Mouse (Mus musculus) 416B (cell line): ENCODE measurements at regions not wholly inside any gene's neighbourhood (a gene's known extent, or its start where the extent isn't known, plus 50 kb on each side); places are given as distances from the start of the nearest gene placed in this dataset.
A peak's percentile ranks its signal among the peaks of the same experiment; 100 is the strongest.
"Not testable (repeated sequence)": the region's sequence is repeated elsewhere in the genome, so short reads cannot be mapped to it uniquely, and the experiment has no call there.

ENCODE experiments used
- DNase-seq: peaks from one replicate; pipeline ENCODE4 v3.0.0; 2011; ENCODE audit warnings: low read depth

DNA sequence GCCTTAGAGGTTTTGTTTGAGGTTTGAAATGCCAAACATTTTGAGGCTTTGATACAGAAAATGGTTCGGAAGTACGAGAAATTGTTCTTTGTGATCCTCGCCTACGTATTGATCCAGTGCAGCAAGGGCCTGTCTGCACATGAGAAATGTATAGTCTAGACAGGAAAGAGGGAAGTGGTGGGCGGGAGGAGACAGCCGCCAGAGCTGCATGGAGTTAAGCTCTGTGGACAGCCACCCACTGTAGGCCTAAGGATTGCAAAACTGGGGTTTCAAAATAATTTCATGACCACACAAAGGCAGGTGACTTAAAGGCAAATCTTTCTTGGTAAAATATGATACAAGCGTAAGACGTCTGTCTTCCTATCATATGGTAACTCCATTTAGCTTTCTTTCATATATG is 178.4 kb downstream of the Csl start:
- peak; percentile 83 for DNase-seq

DNA sequence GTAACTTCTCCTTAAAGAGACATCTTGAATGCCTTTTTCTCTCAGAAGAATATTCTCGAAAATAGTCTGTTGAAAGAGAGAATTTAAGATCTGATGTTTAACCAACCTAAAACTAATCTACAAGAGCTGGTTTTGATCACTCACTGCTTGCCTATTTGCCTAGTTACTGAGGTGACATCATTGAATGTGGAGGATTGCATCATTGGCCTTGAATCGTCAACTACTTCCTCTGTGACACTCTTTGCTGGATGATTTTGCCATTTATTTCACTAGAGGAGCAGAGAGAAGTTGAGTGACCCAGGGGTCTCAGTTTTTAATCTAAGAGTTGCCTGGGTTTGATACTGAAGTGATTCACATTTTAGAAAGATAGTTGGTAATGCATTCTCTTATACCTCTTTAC is 174.6 kb downstream of the Csl start:
- DNase-seq, result peak; percentile 61

DNA sequence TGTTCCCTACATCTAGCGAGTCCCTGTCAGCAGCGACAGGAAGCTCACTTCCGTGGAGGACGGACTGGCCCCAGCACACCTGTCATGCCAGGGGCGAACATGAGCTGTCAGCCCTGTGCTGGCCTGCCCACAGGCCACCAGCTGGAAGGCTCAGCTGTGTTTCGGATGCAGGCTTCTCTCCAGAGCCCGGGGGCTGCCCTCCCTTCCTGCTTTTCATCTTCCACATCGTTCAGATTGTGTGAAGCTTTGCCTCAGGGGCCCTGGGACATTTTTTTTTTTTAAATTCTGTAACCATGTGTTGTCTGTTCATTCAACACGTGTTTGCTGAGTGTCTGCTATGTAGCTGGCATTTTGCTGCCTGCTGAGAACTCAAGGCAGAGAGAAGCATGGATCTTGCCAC is 167.2 kb downstream of the Csl start:
- DNase-seq, result peak; percentile 47

DNA sequence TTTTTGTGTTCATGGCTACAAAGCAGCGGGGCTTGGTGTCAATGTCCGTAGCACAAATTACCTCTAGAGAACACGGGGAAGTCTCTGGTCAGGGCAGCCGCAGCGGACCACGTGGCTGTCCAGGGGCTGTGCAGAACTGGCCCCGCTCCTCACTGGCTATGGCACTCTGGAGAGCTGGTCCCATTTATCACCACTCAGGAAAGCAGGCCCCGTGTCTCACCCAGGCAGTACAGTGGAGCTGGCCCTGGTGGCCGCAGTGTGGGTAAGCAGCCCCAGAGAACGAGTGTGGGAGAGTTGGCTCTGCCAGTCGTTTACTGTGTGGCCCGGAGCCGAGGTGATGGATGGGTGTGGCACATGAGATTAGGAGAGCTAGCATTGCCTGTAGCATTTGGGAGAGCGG is 163.8 kb downstream of the Csl start:
- no peak for DNase-seq

DNA sequence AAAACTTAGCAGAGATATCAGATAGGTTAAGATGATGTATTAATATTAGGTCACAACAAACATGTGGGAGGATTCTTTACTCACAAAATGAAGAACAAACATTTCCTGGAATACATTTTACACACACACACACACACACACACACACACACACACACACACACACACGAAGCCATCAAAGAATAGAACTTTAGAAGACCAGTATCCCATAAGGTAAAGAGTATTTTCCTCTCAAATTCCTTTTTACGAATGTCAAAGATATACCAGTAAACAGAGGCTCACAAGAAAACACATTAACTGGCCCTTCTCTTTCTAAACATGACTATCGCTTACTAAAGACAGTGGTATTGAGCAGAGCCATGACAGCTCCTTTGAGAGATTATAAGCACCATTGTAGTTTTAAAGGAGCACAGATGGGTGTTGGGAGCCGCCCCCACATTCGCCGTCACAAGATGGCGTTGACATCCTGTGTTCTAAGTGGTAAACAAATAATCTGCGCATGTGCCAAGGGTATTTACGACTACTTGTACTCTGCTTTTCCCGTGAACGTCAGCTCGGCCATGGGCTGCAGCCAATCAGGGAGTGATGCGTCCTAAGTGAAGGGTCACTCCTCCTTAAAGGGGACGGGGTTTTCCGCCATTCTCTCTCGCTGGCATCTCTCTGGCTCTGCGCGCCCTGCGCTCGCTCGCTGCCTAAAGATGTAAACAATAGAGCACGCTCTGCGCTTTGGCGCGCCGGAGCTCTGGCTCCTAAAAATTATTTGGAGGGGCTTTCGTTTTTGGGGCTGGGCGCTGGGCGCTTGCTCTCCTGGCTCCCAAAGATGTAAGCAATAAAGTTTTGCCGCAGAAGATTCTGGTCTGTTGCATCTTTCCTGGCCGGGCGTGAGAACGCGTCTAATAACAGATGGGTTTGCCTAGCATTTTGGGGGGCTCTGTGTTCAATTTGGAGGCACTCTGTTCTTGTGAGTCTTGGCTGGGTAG is 160.0 kb downstream of the Csl start:
- not testable (repeated sequence) for DNase-seq

DNA sequence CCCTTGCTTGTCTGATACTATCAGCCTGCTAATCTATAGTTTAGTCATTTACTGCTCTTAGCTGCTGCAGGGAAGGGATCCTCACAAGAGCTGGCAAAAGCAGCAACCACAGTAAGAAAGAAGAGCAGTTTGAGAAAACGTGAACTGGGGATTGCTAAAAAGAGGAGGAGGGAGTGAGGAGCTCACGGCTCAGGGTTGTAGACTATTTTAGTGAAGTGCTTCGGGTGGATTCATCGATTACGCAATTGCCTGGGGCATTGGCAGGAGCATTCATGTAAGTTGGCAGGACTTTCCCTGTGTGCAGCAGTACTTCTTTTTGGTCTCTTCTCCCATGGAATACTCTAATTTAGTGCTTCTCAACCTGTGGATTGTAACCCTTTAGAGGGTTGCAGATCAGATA is 157.1 kb downstream of the Csl start:
- peak; percentile 42 for DNase-seq

DNA sequence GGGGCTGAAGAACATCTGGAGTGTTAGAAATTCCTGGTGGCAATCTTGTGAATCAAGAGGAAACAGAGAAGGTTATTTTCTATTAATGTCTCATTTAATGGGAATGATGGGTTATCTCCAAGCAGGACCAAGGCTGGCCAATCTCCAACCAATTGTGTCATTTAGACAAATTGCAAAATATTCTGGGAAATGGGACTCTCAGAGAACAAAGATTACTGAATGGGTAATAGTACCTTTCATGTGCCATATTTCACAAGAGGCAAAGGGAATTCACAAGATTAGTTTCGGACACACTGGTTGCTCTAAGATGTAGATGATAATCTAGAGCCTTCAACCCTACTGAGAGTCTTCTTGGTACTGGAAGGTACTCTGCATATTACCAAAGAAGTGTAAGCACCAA is 155.3 kb downstream of the Csl start:
- DNase-seq, result no peak

DNA sequence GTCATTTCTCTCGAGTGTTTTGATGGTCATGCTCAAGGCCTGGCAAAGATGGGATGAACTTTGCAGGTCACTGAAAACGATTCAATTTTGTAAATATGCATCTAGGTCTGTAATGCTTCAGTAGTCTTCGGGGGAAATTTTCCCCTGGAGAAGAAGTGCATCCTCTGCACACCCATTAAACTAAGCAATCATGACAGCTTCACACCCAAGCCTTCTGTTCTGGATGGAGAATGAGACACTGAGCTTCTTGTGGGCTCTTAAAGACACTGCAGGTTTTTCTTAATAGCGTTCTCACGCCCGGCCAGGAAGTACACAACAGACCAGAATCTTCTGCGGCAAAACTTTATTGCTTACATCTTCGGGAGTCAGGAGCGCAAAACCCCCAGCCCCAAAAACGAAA is 151.0 kb downstream of the Csl start:
- DNase-seq, result no peak

DNA sequence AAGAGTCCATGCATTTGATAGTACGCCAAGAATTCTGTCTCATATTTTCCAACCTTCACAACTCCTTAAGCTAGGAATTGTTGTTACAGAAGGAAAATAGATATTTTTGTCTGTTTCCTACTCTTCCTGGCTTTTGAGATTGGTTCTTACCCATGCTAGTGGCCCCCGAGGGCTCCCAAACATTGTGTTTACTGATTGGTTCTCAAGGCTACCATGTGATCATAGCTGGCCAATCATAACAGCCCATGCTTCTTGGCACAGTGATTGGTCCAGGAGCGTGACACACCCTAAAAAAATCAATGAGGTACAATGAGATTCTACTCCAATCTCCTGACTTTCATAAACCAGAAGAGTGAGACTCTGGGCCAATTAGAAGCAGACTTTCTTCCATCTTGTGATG is 150.0 kb downstream of the Csl start:
- no peak for DNase-seq

DNA sequence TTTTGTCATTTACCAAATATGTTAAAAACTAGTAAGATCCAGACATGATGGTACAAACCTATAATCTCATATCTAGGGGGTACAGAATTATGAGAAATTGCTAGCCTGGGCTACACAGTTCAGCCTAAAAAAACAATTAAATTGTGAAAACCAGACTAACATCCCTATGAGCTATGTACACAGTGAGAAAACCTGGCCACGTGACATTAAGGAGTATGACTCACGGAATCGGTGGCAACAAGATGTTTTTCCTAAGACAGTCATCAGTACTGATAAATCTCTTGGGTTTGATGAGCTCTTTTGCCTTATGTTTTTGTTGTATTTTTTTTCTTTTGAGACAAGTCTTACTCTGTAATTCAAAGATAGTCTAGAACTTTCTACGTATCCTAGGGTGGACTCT is 148.6 kb downstream of the Csl start:
- peak; percentile 56 for DNase-seq

DNA sequence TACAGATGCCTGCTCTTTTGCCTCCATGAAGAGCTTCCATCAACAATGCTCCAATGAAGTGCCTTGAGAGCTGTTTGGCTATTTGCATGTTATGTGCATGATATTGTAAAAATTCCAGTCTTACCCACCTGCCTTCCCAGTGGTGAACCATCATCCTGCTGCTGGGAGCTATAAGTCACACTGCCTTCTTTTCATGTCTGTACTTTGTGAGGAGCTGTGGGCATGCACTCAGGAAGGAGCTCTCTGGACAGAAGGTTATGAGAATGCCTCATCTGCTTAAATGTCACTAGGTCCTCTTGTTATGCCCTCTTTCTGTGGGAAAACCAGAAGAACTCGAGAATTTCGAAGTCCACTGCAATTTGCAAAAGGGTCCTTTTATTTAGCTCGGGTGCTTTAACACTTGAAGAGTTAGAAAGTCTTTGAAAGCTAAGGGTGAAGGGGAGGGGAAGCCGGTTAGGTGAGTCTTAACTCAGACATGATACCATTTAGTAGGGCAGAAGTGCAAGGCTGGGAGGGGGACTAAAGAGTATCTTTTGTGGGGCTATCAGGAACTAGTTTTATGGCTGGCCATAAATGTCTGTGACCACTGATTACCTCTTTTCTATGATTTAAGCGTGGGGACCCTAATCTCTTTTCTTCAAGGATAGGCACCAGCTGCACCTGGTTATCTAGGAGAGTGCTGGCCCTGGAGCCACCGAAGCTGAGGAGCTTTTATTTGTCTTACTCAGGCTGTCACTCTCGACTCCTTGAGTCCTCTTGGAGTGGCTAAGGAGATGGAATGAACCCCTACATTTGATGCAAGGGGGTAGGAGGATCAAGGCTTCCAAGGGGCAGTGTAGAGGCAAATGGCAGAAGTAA is 144.8 kb downstream of the Csl start:
- no peak for DNase-seq

DNA sequence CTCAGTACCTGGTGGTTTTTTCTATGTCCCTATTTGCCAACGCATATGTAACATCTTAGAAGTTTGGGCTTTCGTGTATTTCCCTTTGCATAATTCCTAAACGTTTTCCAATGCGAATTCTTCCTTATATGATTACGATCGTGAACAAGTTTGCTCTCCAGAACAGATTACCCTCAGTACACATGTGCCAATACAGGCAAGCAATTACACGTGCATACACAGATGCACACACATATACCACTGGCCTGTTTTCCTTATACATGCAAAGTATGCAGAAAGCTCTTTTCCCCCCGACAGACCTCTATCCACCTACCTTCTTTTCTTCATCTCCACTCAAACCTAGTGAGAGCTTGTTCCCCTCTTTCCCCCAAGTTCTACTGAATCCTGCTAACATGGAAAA is 144.1 kb downstream of the Csl start:
- DNase-seq, result no peak

DNA sequence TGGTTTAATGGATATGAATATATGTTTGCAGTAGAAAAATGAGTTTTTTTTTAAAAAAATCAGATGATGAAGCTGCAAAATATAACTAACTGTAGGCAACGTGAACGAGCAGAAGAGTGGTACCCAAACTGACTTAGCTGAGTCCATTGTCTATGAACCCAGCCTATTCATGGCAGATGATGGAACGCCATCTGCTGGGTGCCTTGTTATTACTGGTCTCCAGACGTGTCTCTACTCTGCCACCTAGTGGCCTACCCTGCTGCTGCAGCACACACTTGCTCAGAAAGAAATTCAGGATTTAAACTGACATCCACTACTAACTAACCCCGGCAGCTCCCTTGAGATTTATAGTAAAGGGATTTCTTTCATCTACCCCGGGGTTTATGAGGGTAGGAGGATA is 143.7 kb downstream of the Csl start:
- peak; percentile 91 for DNase-seq

DNA sequence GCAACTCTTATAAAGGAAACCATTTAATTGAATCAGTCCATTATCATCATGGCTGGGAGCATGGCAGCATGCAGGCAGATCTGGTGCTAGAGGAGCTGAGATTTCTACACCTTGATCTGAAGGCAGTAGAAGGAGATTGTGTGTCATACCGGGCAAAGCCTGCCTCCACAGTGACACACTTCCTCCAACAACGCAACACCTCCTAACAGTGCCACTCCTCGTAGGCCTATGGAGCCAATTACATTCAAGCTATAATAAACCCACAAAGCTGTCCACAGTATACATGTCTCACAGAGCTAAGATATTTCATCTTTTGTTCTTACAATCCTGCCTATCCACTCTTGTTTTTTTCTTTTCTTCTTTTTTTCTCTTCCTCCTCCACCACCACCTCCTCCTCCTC is 141.8 kb downstream of the Csl start:
- DNase-seq, result peak; percentile 73

DNA sequence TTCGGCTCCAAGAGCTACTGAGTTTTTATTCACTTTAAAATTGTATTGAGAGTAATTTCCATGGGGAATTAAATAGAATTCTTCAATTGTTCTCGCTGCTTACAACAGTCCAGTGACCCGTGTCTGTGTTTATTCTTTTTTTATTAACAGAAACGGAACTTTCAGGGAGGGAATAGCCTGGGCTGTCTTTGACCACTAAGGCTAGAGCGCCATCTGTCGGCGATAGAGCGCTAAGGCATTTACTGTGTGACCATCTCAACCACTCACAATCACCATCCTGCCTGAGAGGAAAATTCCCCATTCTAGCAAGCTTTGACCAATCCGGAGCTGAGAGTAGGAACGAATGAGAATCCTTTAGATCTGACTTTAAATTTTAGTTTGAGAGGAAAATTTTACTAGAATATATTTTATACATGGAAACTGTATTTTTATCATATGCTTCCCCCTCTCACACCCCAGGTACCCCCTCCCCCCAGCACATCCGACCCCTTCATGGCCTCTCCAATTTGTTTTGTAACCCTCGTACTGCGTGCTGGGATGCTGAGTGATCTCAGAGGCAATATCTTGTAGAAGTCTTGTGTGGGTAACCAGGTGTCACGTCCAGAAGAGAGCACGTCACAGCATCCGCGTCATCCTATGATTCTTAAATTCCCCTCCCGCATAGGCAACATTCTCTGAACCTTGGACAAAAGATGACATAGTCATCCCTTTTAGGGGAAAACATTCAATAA is 139.9 kb downstream of the Csl start:
- peak; percentile 86 for DNase-seq

DNA sequence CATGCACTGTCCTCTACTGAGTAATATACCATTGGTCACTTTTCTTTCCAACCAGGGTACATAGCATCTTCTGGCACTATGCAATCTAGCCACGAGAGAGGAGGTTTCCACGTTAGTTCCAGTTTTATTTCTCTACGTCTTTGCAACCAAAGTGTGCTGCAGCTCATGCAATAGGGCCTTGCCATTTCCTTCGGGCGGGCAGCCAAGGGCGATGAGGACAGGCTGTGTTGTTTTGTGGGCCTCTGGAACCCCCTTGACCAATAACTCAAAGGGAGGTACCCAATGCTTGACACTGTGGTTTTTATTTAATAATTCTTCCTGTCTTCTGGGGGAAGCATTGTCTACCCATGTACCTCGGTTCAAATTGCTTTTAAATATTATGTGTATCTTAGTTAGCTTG is 139.0 kb downstream of the Csl start:
- DNase-seq, result peak; percentile 59

DNA sequence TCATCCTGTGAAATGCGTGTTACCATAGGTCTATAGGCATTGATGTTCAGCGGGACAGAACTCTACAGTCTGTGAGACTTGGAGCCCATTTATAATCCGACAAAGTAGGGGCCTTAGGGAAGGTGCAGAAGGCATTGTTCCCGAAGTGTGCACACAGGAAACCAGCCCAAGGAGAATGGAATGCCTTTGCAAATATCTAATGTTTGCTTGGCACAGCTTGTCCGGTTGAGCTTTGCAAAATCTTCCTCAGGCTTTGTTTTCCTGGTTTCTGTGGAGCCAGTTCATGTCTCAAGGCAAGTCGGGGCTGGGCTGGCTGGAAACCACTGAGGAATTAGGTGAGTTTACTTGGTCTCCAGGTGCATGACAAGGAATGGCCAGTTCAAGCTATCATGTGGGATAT is 132.1 kb downstream of the Csl start:
- no peak for DNase-seq

DNA sequence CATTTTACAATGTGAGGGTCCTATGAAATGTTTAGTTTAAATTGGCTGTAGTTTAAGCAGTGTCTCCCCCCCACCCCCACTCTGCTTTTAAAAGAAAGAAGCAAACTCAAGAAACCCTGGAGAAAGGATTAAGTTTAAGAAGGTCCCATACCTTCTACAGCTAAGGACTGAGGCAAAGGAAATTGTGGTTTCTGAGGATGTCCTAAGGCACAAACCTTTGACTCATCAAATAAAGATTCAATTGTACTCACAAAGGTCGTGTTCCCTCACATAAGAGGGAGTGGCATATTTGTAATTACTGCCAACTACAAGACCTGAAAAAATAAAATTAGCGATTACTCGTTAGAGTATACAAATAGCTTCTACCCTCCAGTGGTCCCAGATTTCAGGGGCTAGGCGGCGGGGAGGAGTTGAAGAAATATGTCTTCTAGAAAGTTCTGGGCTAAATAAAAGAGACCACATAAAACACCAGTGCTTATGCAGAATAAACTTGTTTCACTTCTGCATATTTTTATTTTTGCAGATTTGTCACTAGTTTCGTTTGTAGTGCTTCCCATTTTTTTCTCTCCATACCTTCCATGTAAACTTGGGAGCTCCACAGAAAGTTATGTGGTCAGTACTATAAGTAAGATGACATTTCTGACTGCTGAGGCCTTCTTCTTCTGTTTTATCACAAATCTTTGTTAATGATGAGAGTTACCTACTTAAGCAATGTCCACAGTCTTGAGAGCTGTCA is 127.0 kb downstream of the Csl start:
- no peak for DNase-seq

DNA sequence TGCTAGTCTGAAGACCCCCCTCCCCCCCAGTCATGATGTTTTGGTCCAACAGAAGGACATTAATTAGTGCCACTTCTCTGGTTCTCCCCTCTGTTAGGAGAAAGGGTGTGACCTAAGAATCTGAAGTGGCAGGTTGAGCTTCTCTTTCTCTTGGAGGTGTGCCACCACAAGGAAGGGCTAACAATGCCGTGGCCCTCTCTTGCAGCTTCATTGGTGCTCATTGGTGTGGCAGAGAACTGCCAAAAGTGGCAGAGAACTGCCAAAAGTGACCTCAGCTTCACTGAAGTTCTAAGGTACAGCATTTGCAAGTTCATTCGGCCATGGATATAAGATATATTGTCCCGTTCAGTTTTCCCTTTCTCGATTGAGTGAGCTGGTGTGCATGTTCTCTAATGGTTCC is 123.7 kb downstream of the Csl start:
- DNase-seq, result no peak

DNA sequence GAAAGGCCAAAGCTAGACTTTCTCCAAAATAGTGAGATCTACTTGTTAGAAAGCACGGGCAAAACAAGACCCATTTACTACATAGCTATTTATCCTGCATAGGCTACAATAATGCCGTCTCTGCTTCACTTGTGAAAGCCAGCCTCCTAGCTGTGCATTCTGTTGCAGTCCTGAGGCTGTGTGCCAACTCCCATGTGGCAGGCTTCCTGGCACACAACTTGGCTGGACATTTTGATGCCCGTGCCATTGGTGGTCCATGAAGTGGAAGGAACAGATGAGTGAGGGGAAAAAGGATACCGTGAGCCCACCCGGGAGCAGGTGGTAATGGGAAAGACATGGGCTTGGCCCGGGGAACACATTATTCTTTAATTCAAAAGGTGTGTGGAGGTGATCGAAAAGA is 120.4 kb downstream of the Csl start:
- DNase-seq, result no peak

DNA sequence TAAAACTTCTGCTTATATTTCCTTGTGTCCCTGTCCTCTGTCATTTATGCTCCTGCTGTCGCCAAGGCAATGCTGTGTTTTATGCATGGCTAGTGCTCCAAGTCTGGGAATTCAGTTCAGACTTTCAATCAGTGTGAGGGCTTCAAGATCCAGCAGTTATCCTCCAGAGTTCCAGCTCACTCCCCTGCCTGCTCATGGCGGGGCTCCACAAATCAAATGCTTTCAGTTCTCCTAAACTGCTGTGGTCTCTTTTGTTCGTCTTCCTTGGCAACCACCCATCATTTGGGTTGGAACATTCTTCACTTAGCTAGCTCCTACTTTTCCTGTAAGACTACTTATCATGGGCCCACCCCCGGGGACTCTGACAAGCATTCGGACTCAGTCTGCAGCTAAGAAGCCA is 120.0 kb downstream of the Csl start:
- DNase-seq, result no peak

DNA sequence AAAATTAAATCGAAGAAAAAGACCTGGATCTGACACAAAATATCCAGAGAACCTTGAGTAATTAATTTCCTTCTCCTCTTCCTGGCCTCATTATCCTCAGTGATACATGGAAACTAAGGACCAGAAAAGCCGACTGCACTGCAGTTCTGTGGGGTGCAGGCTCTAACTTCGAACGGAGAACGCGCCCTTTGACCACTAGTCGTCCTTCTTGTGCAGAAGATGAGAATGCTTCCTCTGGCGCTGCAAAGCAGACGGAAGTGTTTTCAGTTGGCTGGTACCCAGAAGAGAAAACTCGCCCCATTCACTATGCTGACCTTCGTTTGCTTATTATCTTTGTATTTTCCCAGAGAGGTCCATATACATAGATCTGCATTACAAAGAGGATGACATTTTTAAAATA is 117.7 kb downstream of the Csl start:
- peak; percentile 67 for DNase-seq
